12 mouse cellular contexts compared by ENCODE assay signal in genomic region chr11:94340948-94341933, GRCm38 (mm10). TPM values are rescaled to one million over a fixed set of nuclear protein-coding genes. Genes with fewer than 3 reads are reported as not detected.
DNase-seq lines count a peak whose midpoint lies in the region; ATAC-seq and TF ChIP-seq lines count a peak whose summit lies in the region.
"Had no signal": no experiment of that assay in that cellular context is flagged by ENCODE, and none has a peak within 500 bp of the region (broad histone marks: within the 10 kb centered on the region; RNA-seq: fewer than 3 reads in every experiment).

No protein-coding gene starts in this region.

- H3K4me3 ChIP-seq in hindbrain, embryonic 10.5 days = no peak overlapping the region
- H3K4me3 ChIP-seq in hindbrain, embryonic 12.5 days = no peak overlapping the region
- no peak overlapping the region for H3K4me3 ChIP-seq in liver, embryonic 16.5 days (ENCODE audit: low read depth, low read length)
- H3K4me3 ChIP-seq in liver, embryonic 11.5 days (ENCODE audit: low read depth, low read length) = no peak overlapping the region
- H3K4me3 ChIP-seq in stomach, postnatal 0 days (ENCODE audit: low read depth, low read length) = no peak overlapping the region
- H3K4me3 ChIP-seq: embryonic facial prominence, embryonic 15.5 days had no signal

- no peak overlapping the region for H3K4me2 ChIP-seq in hindbrain, embryonic 12.5 days (replicated peaks)
- no peak overlapping the region for H3K4me2 ChIP-seq in liver, embryonic 16.5 days (ENCODE audit: low read depth, low read length)
- H3K4me2 ChIP-seq in liver, embryonic 11.5 days = no peak overlapping the region
- no peak overlapping the region for H3K4me2 ChIP-seq in stomach, postnatal 0 days (replicated peaks; ENCODE audit: low read depth)
- H3K4me2 ChIP-seq: embryonic facial prominence, embryonic 15.5 days had no signal

- DNase-seq in hindbrain, embryonic 10.5 days (ENCODE audit: low spot score) = no peak
- no peak for DNase-seq in liver, embryonic 11.5 days (ENCODE audit: low spot score)
- DNase-seq in lung, postnatal 36 days = peak; percentile 89
- DNase-seq in stomach, postnatal 0 days (ENCODE audit: low spot score) = peak; percentile 64
- DNase-seq in right cerebral cortex, postnatal 4 days = no peak

- no peaks in the 10 kb centered on the region for H3K9me3 ChIP-seq in hindbrain, embryonic 10.5 days
- no peaks in the 10 kb centered on the region for H3K9me3 ChIP-seq in hindbrain, embryonic 12.5 days (replicated peaks)
- H3K9me3 ChIP-seq in liver, embryonic 16.5 days (replicated peaks; ENCODE audit: control insufficient read depth, low read length) = no peaks in the 10 kb centered on the region
- no peaks in the 10 kb centered on the region for H3K9me3 ChIP-seq in liver, embryonic 11.5 days (ENCODE audit: control insufficient read depth, low read length)
- no peaks in the 10 kb centered on the region for H3K9me3 ChIP-seq in stomach, postnatal 0 days (ENCODE audit: control insufficient read depth, low read length)
- H3K9me3 ChIP-seq: embryonic facial prominence, embryonic 15.5 days had no signal

- peaks cover 51% of the 10 kb centered on the region for H3K4me1 ChIP-seq in hindbrain, embryonic 10.5 days (replicated peaks)
- peaks cover 45% of the 10 kb centered on the region for H3K4me1 ChIP-seq in hindbrain, embryonic 12.5 days
- peaks cover 13% of the 10 kb centered on the region for H3K4me1 ChIP-seq in liver, embryonic 16.5 days (ENCODE audit: control insufficient read depth, low read depth, low read length)
- peaks cover 15% of the 10 kb centered on the region for H3K4me1 ChIP-seq in liver, embryonic 11.5 days (replicated peaks; ENCODE audit: control insufficient read depth, insufficient read depth, low read length)
- H3K4me1 ChIP-seq in stomach, postnatal 0 days (replicated peaks; ENCODE audit: control insufficient read depth, insufficient read depth) = peaks cover 9% of the 10 kb centered on the region

- 66% methylated on average over 10 of the region's 10 CpGs for WGBS in hindbrain, embryonic 10.5 days
- WGBS in hindbrain, embryonic 12.5 days = 58% methylated on average over 10 of the region's 10 CpGs
- whole genome bisulfite sequencing in liver, embryonic 16.5 days (ENCODE audit: insufficient replicate concordance) = 69% methylated on average over 10 of the region's 10 CpGs
- 70% methylated on average over 10 of the region's 10 CpGs for WGBS in liver, embryonic 11.5 days
- 42% methylated on average over 10 of the region's 10 CpGs for WGBS in stomach, postnatal 0 days

- H3K27me3 ChIP-seq in hindbrain, embryonic 10.5 days (ENCODE audit: insufficient read depth, poor library complexity, severe bottlenecking) = peaks cover 16% of the 10 kb centered on the region; the same call in 1 of the 2 replicates
- H3K27me3 ChIP-seq in hindbrain, embryonic 12.5 days = peaks cover 9% of the 10 kb centered on the region; the same call in 1 of the 2 replicates
- H3K27me3 ChIP-seq in liver, embryonic 16.5 days (ENCODE audit: control insufficient read depth, insufficient read depth, low read depth, low read length) = no peaks in the 10 kb centered on the region
- peaks cover 7% of the 10 kb centered on the region for H3K27me3 ChIP-seq in liver, embryonic 11.5 days (replicated peaks; ENCODE audit: control insufficient read depth, insufficient read depth, low read length)
- H3K27me3 ChIP-seq in stomach, postnatal 0 days (ENCODE audit: control insufficient read depth, insufficient read depth, low read length) = no peaks in the 10 kb centered on the region
- H3K27me3 ChIP-seq: embryonic facial prominence, embryonic 15.5 days had no signal

- no peak for TF ChIP-seq EP300 in stomach, postnatal 0 days (optimal IDR thresholded peaks at IDR 0.05)

- ATAC-seq in hindbrain, embryonic 12.5 days (ENCODE audit: low FRiP score) = no peak
- peak; percentile 32; the same call in 1 of the 2 replicates for ATAC-seq in liver, embryonic 16.5 days (ENCODE audit: low read depth)
- ATAC-seq in liver, embryonic 11.5 days (replicated peaks; ENCODE audit: low FRiP score) = no peak
- peak; percentile 59 for ATAC-seq in stomach, postnatal 0 days (ENCODE audit: low FRiP score, low TSS enrichment)
- no peak for ATAC-seq in megakaryocyte-erythroid progenitor cell, adult 5-6 weeks (replicated peaks; ENCODE audit: low FRiP score, low TSS enrichment, poor library complexity, severe bottlenecking)

- peaks cover 36% of the 10 kb centered on the region for H3K36me3 ChIP-seq in hindbrain, embryonic 10.5 days
- peaks cover 28% of the 10 kb centered on the region for H3K36me3 ChIP-seq in hindbrain, embryonic 12.5 days
- H3K36me3 ChIP-seq in liver, embryonic 16.5 days (ENCODE audit: control insufficient read depth, insufficient read depth) = peaks cover 9% of the 10 kb centered on the region
- peaks cover 2% of the 10 kb centered on the region; the same call in 1 of the 2 replicates for H3K36me3 ChIP-seq in liver, embryonic 11.5 days (ENCODE audit: control insufficient read depth, insufficient read depth, low read length)
- H3K36me3 ChIP-seq in stomach, postnatal 0 days (ENCODE audit: control insufficient read depth, insufficient read depth, low read length) = peaks cover 3% of the 10 kb centered on the region; the same call in 1 of the 2 replicates

- peak overlapping the region; percentile 62 for H3K27ac ChIP-seq in hindbrain, embryonic 10.5 days
- H3K27ac ChIP-seq in hindbrain, embryonic 12.5 days = no peak overlapping the region
- no peak overlapping the region for H3K27ac ChIP-seq in liver, embryonic 16.5 days (ENCODE audit: low read length)
- H3K27ac ChIP-seq in liver, embryonic 11.5 days (ENCODE audit: low read depth, low read length) = no peak overlapping the region
- peak overlapping the region; percentile 67 for H3K27ac ChIP-seq in stomach, postnatal 0 days (replicated peaks)
- H3K27ac ChIP-seq: embryonic facial prominence, embryonic 15.5 days had no signal

- no peak for TF ChIP-seq CTCF in stomach, postnatal 0 days (IDR thresholded peaks at IDR 0.05; ENCODE audit: low read depth)

- no peak overlapping the region for H3K9ac ChIP-seq in hindbrain, embryonic 12.5 days
- H3K9ac ChIP-seq in liver, embryonic 16.5 days (ENCODE audit: low read depth, low read length) = no peak overlapping the region
- H3K9ac ChIP-seq in liver, embryonic 11.5 days (ENCODE audit: low read depth, low read length) = no peak overlapping the region
- H3K9ac ChIP-seq in stomach, postnatal 0 days (ENCODE audit: low read length) = no peak overlapping the region
- H3K9ac ChIP-seq: embryonic facial prominence, embryonic 15.5 days had no signal

RNA-seq across cellular contexts. Expression of gene Ankrd40, which starts 13.4 kb away (rescaled TPM):
- 11.7 and 12.5 TPM in 2 replicates for polyA plus RNA-seq in hindbrain, embryonic 10.5 days (2016; fragmentation: Nextera tagmentation; extraction: Ambion mirVana)
- 27.3 and 28.7 TPM in 2 replicates for polyA plus RNA-seq in hindbrain, embryonic 12.5 days (2016; fragmentation: Nextera tagmentation; extraction: Ambion mirVana)
- 2.9 and 3.5 TPM in 2 replicates for polyA plus RNA-seq in liver, embryonic 16.5 days (2015; fragmentation: Nextera tagmentation; extraction: Ambion mirVana)
- polyA plus RNA-seq in liver, embryonic 11.5 days (2014; fragmentation: Nextera tagmentation; extraction: Ambion mirVana) = 12.7 and 13.2 TPM in 2 replicates
- polyA plus RNA-seq in stomach, postnatal 0 days (2015; fragmentation: Nextera tagmentation; extraction: Ambion mirVana) = 14.8 and 15.6 TPM in 2 replicates
- 19.9 and 20.9 TPM in 2 replicates for total RNA-seq in megakaryocyte-erythroid progenitor cell, adult 5-6 weeks (2014; fragmentation: Nextera tagmentation)
- 41.5 and 44.8 TPM in 2 replicates for total RNA-seq in megakaryocyte-erythroid progenitor cell, adult 5-6 weeks (2017)

RNA-seq across cellular contexts. Expression of gene Luc7l3, which starts 19.5 kb away (rescaled TPM):
- polyA plus RNA-seq in hindbrain, embryonic 10.5 days (2016; fragmentation: Nextera tagmentation; extraction: Ambion mirVana) = 72.3 and 103 TPM in 2 replicates
- polyA plus RNA-seq in hindbrain, embryonic 12.5 days (2016; fragmentation: Nextera tagmentation; extraction: Ambion mirVana) = 153 and 167 TPM in 2 replicates
- 34.8 and 40.6 TPM in 2 replicates for polyA plus RNA-seq in liver, embryonic 16.5 days (2015; fragmentation: Nextera tagmentation; extraction: Ambion mirVana)
- 90.6 and 97.6 TPM in 2 replicates for polyA plus RNA-seq in liver, embryonic 11.5 days (2014; fragmentation: Nextera tagmentation; extraction: Ambion mirVana)
- polyA plus RNA-seq in stomach, postnatal 0 days (2015; fragmentation: Nextera tagmentation; extraction: Ambion mirVana) = 50.0 and 51.2 TPM in 2 replicates
- 184 and 223 TPM in 2 replicates for total RNA-seq in megakaryocyte-erythroid progenitor cell, adult 5-6 weeks (2014; fragmentation: Nextera tagmentation)
- 419 and 570 TPM in 2 replicates for total RNA-seq in megakaryocyte-erythroid progenitor cell, adult 5-6 weeks (2017)

RNA-seq across cellular contexts. Expression of gene Abcc3, which starts 51.6 kb away (rescaled TPM):
- 0.46 and 0.48 TPM in 2 replicates for polyA plus RNA-seq in hindbrain, embryonic 10.5 days (2016; fragmentation: Nextera tagmentation; extraction: Ambion mirVana)
- polyA plus RNA-seq in hindbrain, embryonic 12.5 days (2016; fragmentation: Nextera tagmentation; extraction: Ambion mirVana) = 0.81 and 1.2 TPM in 2 replicates
- 9.4 and 10.2 TPM in 2 replicates for polyA plus RNA-seq in liver, embryonic 16.5 days (2015; fragmentation: Nextera tagmentation; extraction: Ambion mirVana)
- 3.2 and 6.0 TPM in 2 replicates for polyA plus RNA-seq in liver, embryonic 11.5 days (2014; fragmentation: Nextera tagmentation; extraction: Ambion mirVana)
- 25.3 and 31.4 TPM in 2 replicates for polyA plus RNA-seq in stomach, postnatal 0 days (2015; fragmentation: Nextera tagmentation; extraction: Ambion mirVana)
- not detected in 2 replicates for total RNA-seq in megakaryocyte-erythroid progenitor cell, adult 5-6 weeks (2014; fragmentation: Nextera tagmentation)
- 0.04 TPM in 1 of 2 replicates, not detected in the other for total RNA-seq in megakaryocyte-erythroid progenitor cell, adult 5-6 weeks (2017)

RNA-seq across cellular contexts. Expression of gene Gm21885, which starts 59.6 kb away (rescaled TPM):
- not detected in 2 replicates for polyA plus RNA-seq in hindbrain, embryonic 10.5 days (2016; fragmentation: Nextera tagmentation; extraction: Ambion mirVana)
- 0.31 and 0.48 TPM in 2 replicates for polyA plus RNA-seq in hindbrain, embryonic 12.5 days (2016; fragmentation: Nextera tagmentation; extraction: Ambion mirVana)
- 0.16 and 0.96 TPM in 2 replicates for polyA plus RNA-seq in liver, embryonic 16.5 days (2015; fragmentation: Nextera tagmentation; extraction: Ambion mirVana)
- polyA plus RNA-seq in liver, embryonic 11.5 days (2014; fragmentation: Nextera tagmentation; extraction: Ambion mirVana) = 0.40 TPM in 1 of 2 replicates, not detected in the other
- not detected in 2 replicates for polyA plus RNA-seq in stomach, postnatal 0 days (2015; fragmentation: Nextera tagmentation; extraction: Ambion mirVana)
- not detected in 2 replicates for total RNA-seq in megakaryocyte-erythroid progenitor cell, adult 5-6 weeks (2014; fragmentation: Nextera tagmentation)
- total RNA-seq in megakaryocyte-erythroid progenitor cell, adult 5-6 weeks (2017) = not detected in 2 replicates
- total RNA-seq: gastrocnemius, adult 8-10 months; left cerebral cortex, adult 8-10 months had no signal
- polyA plus RNA-seq: C2C12; embryonic facial prominence, embryonic 15.5 days had no signal

Comparison
In these comparisons a context has a peak if more than half of its experiments do, and no peak if none do; other contexts are left out.
1. H3K27ac ChIP-seq: peak in hindbrain, embryonic 10.5 days (single experiment) and stomach, postnatal 0 days (single experiment); none in hindbrain, embryonic 12.5 days (single experiment), liver, embryonic 16.5 days (single experiment) and liver, embryonic 11.5 days (single experiment).
2. ATAC-seq: peak in liver, embryonic 16.5 days (single experiment) and stomach, postnatal 0 days (single experiment); none in hindbrain, embryonic 12.5 days (single experiment), liver, embryonic 11.5 days (single experiment) and megakaryocyte-erythroid progenitor cell, adult 5-6 weeks (single experiment).
3. DNase-seq: peak in lung, postnatal 36 days (single experiment) and stomach, postnatal 0 days (single experiment); none in hindbrain, embryonic 10.5 days (single experiment), liver, embryonic 11.5 days (single experiment) and right cerebral cortex, postnatal 4 days (single experiment).